Mouse (Mus musculus): ENCODE results near the gene Dlx1.

DNA sequence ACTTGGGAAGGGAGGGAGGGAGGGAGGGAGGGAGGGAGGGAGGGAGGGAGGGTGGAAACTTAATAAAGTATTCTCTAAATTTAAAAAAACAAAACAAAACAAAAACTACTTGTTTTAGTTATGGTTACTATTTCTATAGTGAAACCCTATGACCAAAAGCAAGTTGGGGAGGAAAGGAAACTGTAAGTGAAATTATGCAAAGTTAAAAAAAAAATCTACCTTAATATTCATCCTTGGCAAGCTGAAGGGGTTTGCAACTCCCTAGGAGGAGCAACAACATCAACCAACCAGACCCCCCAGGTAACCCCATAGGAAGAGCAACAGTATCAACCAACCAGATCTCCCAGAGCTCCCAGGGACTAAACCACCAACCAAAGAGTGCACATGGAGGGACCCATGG, 36.6 kb upstream of the Dlx1 start:
- TF ChIP-seq POLR2A (IDR thresholded peaks at IDR 0.05; ENCODE audit: low read depth, low read length) (no peak), CTCF (IDR thresholded peaks at IDR 0.05; ENCODE audit: extremely low read depth, insufficient read depth, insufficient read length, insufficient replicate concordance) (no peak)

All from spleen, adult 2 months (tissue).